Mouse (Mus musculus) B cell, adult (primary cell): ENCODE data around the gene Zfp316. TPM values are rescaled to one million over a fixed set of nuclear protein-coding genes. Genes with fewer than 3 reads are reported as not detected.

Source experiments
- total RNA-seq: library from RNA; stranded (reverse); gene quantifications from 4 replicates; pipeline ENCODE4 v1.2.4, GENCODE M21; 2023; ENCODE audit not compliant: inconsistent age

Zfp316 gene
- 4.7 to 7.9 TPM (median 5.9 TPM) in 4 replicates for total RNA-seq

GRCm38 (mm10) chr5:143269363-143270150 is at the start of gene Zfp316:
Gene Zfp316 (minus strand): TSS chr5:143270022.

GRCm38 (mm10) chr5:143314730-143315513 is 45.1 kb upstream of the Zfp316 start, which contains the start of gene E130309D02Rik:
Gene E130309D02Rik (minus strand): TSS chr5:143315360.

GRCm38 (mm10) chr5:143293404-143293803 is 23.6 kb upstream of the Zfp316 start, which contains the start of gene Zfp853:
Gene Zfp853 (minus strand): TSS chr5:143293623.

GRCm38 (mm10) chr5:143235028-143235693 is 34.7 kb downstream of the Zfp316 start, which contains the start of gene Zfp12:
Gene Zfp12 (plus strand): TSS chr5:143235163.

GRCm38 (mm10) chr5:143226790-143227189 is 43.0 kb downstream of the Zfp316 start, which contains the start of gene Spdye4a:
Gene Spdye4a (minus strand): TSS chr5:143226890.

Other genes starting within 250 kb of the Zfp316 start
- gene Rnf216, start 157.0 kb downstream of the Zfp316 start, total RNA-seq, result 107 to 128 TPM (median 117 TPM) in 4 replicates
- gene Olfr718-ps1, start 122.4 kb downstream of the Zfp316 start, total RNA-seq, result 0.15 to 0.26 TPM (median 0.22 TPM) in 4 replicates
- gene Rbak, start 89.2 kb downstream of the Zfp316 start, total RNA-seq, result 11.0 to 15.9 TPM (median 12.8 TPM) in 4 replicates
- gene Spdye4b, start 89.0 kb downstream of the Zfp316 start, total RNA-seq, result not detected in 4 replicates
- gene Spdye4a, start 43.1 kb downstream of the Zfp316 start, total RNA-seq, result not detected in 4 replicates
- gene Zfp12, start 34.9 kb downstream of the Zfp316 start, total RNA-seq, result 22.0 to 31.4 TPM (median 25.4 TPM) in 4 replicates
- gene Zfp853, start 23.6 kb upstream of the Zfp316 start, total RNA-seq, result 0.51 to 0.80 TPM (median 0.59 TPM) in 4 replicates
- gene E130309D02Rik, start 45.3 kb upstream of the Zfp316 start, total RNA-seq, result 36.4 to 39.9 TPM (median 37.3 TPM) in 4 replicates
- gene Zdhhc4, start 59.2 kb upstream of the Zfp316 start, total RNA-seq, result 51.9 to 66.5 TPM (median 60.9 TPM) in 4 replicates
- not detected in 4 replicates for gene Grid2ip, start 87.3 kb upstream of the Zfp316 start, total RNA-seq
- gene Kdelr2, start 133.8 kb upstream of the Zfp316 start, total RNA-seq, result 28.6 to 37.9 TPM (median 33.9 TPM) in 4 replicates
- gene Daglb, start 194.6 kb upstream of the Zfp316 start, total RNA-seq, result 12.6 to 15.1 TPM (median 13.6 TPM) in 4 replicates